Mouse (Mus musculus): ENCODE measurements at regions not wholly inside any gene's neighbourhood (a gene's known extent, or its start where the extent isn't known, plus 50 kb on each side); places are given as distances from the start of the nearest gene placed in this dataset.

- DNase-seq (ENCODE audit: low read depth, low spot score): no peak
Measured at GRCm38 (mm10) chrX:99350233-99350632, 120.8 kb downstream of the Pja1 start.

- DNase-seq (ENCODE audit: low read depth, low spot score): no peak
Measured at GRCm38 (mm10) chrX:99340223-99340622, 130.8 kb downstream of the Pja1 start.

GRCm38 (mm10) chrX:99339081-99339876 is 131.8 kb downstream of the Pja1 start:
- no peak for DNase-seq (ENCODE audit: low read depth, low spot score)

DNA sequence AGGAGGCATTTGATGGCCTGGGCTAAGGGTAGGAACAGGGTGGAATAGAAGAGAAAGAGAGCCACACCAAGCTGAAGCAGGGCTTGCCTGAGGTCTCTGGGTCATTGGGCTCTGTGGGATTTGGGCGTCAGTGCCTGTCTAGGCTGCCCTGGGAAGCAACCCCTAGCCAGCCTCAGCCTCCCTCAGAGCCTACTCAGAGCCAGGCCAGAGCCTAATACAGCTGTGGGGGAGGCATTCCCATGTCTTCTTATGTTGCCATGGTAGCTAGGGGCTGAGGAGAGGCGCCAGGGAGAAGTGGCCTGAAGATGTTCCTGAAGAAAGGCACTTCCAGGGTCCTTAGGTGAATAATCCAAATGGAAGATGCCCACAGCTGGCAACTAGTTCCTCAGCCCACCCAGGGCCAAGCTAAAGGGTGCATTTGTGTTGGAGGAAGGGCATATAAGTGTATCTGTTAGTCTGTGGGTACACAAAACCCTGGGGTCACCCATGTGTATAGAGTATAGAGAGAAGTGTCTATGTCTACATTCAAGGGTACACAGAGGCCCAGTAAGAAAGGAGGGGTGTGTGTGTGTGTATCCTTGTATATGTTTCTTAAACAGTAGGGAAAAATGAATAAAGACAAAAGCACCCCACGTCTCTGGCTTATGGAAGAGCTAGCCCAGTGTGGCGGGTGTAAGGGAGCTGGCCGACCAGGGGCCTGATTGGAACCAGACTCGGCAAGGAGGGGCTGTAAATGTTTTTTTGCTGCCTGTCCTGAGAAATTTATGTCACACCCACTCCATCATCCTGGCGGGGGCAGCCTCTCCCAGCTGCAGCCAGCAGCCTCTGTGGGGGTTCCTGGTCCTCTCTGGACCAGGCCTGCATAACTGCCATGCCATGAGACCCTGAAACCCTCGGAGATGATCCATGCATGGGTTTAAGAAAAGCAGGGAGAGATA is 134.2 kb downstream of the Pja1 start:
- no peak for DNase-seq (ENCODE audit: low read depth, low spot score)

DNA sequence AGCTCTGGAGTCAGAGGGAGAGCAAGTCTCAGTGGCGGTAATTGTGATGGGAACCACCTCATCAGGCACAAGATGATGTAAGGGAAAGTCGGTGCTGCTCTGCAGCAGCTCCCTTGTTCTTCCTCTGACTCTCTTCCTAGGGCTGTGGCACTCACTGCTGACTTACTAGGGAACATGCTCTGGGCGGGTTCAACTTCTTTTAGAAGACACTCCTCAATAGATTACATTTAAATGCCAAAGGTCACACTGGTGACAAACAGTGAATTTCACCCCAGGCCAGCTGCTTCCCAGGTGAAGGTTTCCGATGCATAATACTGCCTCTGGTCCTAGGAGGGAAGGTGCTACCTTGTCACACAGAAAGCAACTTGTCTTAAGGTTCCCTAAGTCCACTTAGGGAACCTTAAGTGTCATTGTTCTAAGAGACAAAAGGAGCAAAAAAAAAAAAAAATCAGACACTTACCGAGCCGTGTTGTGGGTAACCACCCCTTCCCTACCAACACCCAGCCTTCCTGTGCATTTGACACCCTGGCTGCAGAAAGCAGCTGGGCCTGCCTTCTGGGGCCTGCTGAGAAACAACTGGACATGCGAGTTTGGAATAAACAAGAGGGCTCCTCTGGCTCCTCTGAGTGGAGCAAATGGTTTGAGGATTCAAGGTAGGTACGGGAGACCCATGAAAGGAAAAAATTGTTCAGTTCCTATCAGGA is 135.0 kb downstream of the Pja1 start:
- DNase-seq (ENCODE audit: low read depth, low spot score): no peak

GRCm38 (mm10) chrX:99332457-99332770 is 138.7 kb downstream of the Pja1 start:
- DNase-seq (ENCODE audit: low read depth, low spot score): no peak

- no peak for DNase-seq (ENCODE audit: low read depth, low spot score)
Measured at GRCm38 (mm10) chrX:99331764-99332456, 139.2 kb downstream of the Pja1 start.

- no peak for DNase-seq (ENCODE audit: low read depth, low spot score)
Measured at GRCm38 (mm10) chrX:99330386-99330785, 140.7 kb downstream of the Pja1 start.

GRCm38 (mm10) chrX:99328576-99328975 is 142.5 kb downstream of the Pja1 start:
- DNase-seq (ENCODE audit: low read depth, low spot score): no peak

GRCm38 (mm10) chrX:99326167-99326566 is 144.9 kb downstream of the Pja1 start:
- no peak for DNase-seq (ENCODE audit: low read depth, low spot score)

DNA sequence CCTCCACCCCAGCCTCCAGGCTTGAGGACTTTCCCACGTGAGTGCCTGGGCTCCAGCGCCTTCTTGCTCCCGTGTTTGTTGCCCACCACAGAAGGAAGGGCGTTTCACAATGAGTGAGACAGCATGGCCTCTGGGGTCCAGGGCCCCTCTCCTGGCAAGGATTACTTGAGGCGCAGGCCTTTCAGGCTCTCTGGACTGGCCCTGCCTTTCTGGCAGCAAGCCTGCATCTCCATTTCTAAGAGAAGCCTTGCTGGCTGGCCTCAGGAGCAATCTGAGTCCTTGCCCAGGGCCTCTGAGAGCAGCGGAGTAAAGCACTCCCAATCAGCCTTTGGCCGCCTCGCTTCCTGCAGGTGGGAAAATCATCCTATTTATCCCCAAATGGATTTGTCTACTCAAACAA is 145.6 kb downstream of the Pja1 start:
- no peak for DNase-seq (ENCODE audit: low read depth, low spot score)

DNA sequence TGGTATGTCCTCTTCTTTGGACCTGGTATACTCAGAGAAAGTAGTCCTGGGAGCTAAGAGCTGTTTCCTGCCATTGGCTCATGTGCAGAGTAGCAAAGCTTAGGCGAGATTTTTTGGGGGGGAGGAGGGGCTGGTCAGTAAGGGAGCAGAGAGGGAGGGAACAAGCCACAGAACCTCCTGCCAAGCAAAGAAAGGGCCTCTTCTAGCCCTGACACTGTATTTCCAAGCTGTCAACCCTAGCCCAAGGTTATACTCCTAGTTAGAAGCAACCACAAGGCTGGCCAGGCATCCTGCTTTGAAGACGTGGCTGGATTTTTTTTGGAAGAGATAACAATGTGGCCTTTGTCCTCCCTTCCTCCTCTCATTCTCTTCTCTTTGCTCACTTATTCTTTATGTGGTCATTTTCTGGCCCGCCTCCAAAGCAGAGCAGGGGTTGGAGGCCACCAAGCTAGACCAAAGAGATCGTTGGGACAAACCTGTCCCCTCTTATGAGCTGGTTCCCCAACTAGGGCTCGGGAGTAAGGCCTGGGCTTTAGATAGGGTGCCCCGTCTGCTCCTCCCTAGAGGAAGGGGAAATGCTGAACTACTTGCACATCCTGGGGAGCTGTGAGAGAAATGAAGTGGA is 146.4 kb downstream of the Pja1 start:
- DNase-seq (ENCODE audit: low read depth, low spot score): no peak

- DNase-seq (ENCODE audit: low read depth, low spot score): no peak
Measured at GRCm38 (mm10) chrX:99319791-99320190, 151.3 kb downstream of the Pja1 start.

GRCm38 (mm10) chrX:99319163-99319562 is 151.9 kb downstream of the Pja1 start:
- no peak for DNase-seq (ENCODE audit: low read depth, low spot score)

- DNase-seq (ENCODE audit: low read depth, low spot score): no peak
Measured at GRCm38 (mm10) chrX:99318141-99318540, 152.9 kb downstream of the Pja1 start.

DNA sequence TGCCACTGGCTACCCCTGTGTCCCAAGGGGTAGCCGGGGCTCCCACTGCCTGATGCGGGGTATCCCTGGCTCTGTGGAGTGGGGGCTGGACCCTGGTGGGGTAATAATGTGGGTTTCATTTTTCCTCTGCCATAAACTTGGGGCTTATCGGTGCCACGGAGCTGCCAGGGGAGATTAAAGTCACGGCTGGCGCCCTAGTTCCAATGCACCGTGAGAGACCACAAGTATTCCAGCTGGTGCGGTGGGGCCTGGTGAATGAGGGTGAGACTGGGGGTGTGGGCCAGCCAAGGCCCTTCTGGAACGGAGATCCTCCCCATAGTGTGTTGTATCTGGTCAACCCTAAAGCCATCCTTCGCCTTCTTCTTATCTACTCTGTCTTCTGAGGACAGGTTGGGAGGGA is 153.3 kb downstream of the Pja1 start:
- no peak for DNase-seq (ENCODE audit: low read depth, low spot score)

DNA sequence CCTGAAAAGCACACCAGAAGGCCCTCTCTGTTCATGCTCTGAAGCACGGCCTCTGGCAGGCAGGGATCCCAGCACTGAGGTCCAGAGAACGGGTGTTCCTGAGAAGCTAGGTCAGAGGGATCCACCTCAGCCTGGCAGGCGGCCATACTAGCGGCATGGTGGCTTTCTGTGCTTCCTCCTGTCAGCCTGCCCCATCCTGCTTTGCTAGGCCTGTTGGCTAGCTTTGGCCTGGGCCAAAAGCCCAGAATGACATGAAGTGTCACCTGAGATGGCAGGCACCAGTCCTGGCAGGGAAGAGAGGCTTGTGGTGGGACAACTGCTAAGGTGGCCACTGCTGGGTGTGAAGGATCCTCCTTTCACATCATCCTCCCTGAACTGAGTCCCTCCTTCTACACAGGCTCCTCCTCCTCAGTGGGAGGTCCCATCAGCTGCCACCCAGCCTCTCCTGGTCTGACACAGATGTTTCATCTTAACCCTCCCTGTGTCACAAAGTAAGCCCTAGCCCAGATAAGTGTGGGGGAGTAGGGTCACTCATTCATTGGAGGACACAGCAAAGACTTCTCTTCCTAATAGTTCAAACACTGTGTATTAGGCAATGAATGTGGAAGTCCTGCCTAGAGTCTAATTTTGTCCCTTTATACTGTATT is 154.5 kb downstream of the Pja1 start:
- DNase-seq (ENCODE audit: low read depth, low spot score): no peak

GRCm38 (mm10) chrX:99299110-99299509 is 163.2 kb downstream of the Efnb1 start:
- no peak for DNase-seq (ENCODE audit: low read depth, low spot score)

DNA sequence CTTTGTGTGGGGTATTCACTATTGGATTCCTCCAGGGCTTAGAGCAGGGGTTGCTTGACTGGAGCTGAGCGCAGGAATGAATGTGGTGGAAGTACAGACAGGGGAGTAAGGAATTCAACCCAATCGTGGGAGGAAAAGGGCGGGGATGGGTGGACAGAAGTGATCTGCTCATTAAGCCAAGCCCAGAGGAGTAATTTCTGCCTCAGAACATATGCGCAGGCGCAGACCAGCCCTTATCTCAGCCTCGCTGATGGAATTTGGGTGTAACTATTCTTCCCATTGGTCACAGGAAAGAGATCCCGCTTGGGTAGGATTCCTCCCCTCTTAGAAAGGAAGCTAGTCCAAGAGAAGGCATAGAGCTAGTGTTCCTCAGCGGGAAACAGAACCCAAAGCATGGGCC is 158.8 kb downstream of the Efnb1 start:
- DNase-seq (ENCODE audit: low read depth, low spot score): no peak

DNA sequence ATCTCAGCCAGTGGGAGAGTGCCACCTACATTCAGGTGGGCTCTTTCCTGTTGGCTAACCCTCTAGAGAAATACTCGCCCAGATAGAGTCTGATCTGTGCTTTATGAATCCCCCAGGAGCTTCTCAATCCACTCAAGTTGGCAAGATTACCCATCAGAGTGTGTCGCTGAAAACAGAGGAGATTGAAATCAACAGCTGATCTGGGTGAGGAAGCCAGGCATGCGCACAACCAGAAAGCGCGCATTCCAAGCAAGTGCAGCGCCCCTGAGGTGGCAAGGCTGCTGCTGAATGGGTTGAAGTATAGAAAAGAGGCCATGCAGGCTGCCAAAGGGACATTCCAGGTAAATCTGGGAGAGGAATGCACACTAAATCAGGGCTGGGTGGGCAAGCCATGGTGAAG is 158.0 kb downstream of the Efnb1 start:
- DNase-seq (ENCODE audit: low read depth, low spot score): no peak

DNA sequence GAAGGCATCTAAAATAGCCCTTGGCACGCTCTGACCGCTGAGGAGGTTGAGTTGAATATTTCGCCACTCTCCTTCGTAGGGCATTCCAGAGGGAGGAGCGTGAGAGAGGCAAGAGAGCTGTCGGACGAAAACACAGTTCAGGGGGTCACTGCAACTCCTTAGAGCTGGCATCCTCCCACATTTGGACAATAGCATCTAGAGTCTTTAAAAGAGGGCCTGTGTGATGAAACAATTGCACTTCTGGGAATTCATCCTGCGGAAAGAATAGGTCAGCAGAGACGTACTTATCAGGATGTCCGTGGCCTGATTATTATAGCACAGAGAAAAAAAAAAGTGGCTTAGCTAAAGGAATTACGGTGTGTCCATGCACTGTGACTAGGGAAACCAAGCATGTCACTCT is 156.8 kb downstream of the Efnb1 start:
- no peak for DNase-seq (ENCODE audit: low read depth, low spot score)
